Mouse (Mus musculus) CD4-positive, CD25-positive, alpha-beta regulatory T cell, adult 4 months (primary cell): ENCODE results near the gene Zbtb1. TPM values are rescaled to one million over a fixed set of nuclear protein-coding genes. Genes with fewer than 3 reads are reported as not detected.
"Not testable (repeated sequence)": the region's sequence is repeated elsewhere in the genome, so short reads cannot be mapped to it uniquely, and the experiment has no call there.

Experiments used
- ATAC-seq: one replicate; pipeline ENCODE4 v1.8.0; 2017
- polyA plus RNA-seq, 2 experiments: library from polyadenylated mRNA; unstranded; fragments of 100-300 nt; shearing (Covaris generic); gene quantifications; one replicate each; pipeline ENCODE4 v1.2.1; 2017

Gene Zbtb1
- polyA plus RNA-seq, 2 experiments from 2014 or later = 21.2 to 22.4 TPM

DNA sequence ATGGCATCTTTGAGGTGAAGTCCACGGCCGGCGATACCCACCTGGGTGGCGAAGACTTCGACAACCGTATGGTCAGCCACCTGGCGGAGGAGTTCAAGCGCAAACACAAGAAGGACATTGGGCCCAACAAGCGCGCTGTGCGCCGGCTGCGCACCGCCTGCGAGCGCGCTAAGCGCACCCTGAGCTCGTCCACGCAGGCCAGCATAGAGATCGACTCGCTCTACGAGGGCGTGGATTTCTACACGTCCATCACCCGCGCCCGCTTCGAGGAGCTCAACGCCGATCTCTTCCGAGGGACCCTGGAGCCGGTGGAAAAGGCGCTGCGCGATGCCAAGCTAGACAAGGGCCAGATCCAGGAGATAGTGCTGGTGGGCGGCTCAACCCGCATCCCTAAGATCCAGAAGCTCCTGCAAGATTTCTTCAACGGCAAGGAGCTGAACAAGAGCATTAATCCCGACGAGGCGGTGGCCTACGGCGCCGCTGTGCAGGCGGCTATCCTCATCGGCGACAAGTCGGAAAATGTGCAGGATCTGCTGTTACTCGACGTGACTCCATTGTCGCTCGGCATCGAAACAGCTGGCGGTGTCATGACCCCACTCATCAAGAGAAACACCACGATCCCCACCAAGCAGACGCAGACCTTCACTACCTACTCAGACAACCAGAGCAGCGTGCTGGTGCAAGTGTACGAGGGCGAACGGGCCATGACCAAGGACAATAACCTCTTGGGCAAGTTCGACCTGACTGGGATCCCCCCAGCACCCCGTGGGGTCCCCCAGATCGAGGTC lies 35.3 kb downstream of the Zbtb1 start:
- ATAC-seq = no peak

- ATAC-seq = no peak
Measured at GRCm38 (mm10) chr12:76405971-76406370, 35.9 kb downstream of the Zbtb1 start.

- no peak for ATAC-seq
Measured at GRCm38 (mm10) chr12:76407184-76407583, 37.1 kb downstream of the Zbtb1 start.

GRCm38 (mm10) chr12:76409166-76409565 lies 39.1 kb downstream of the Zbtb1 start:
- ATAC-seq = no peak

GRCm38 (mm10) chr12:76415383-76416010 lies 45.4 kb downstream of the Zbtb1 start:
- no peak for ATAC-seq

DNA sequence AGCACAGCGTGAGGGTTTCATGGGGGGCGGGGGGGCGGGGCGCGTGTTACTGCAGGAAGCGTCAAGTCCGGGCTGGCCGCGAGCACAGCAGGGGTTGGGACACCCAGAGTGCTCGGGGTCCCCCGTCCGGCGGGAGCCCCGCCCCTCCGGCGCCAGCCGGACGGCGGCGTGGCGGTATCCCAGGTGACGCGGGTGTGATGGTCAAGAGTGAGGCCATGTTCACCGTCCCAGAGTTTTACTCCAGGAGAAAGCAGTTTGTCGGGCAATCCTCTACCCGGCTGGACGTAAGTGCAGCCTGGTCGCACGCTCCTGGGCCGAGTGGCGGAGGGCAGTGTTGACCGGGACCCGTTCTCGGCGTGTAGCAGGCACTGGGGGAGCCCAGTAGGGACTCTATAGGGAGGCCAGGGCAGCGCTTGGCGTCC lies 47.4 kb downstream of the Zbtb1 start, which contains the start of gene Ppp1r36:
Ppp1r36 (plus strand) TSS at position 106 of the 422 bp plus-strand sequence.
- no peak for ATAC-seq

DNA sequence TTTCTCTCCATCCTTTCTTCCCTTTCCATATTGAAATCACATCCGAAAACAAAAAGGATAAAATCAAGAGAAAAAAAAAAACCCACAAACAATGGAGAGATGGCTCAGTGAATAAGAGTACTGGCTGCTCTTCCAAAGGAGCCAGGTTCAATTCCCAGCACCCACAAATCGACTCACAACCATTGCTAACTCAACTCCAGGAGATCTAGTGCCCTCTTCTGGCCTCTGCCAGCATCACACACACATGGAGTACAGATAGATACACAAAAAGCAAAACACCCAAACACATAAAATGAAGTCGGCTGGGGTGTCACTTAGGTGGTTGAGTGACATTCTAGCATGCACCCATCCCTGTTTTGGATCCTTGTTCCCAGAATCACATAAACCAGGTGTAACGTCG lies 48.3 kb downstream of the Zbtb1 start:
- ATAC-seq = no peak

DNA sequence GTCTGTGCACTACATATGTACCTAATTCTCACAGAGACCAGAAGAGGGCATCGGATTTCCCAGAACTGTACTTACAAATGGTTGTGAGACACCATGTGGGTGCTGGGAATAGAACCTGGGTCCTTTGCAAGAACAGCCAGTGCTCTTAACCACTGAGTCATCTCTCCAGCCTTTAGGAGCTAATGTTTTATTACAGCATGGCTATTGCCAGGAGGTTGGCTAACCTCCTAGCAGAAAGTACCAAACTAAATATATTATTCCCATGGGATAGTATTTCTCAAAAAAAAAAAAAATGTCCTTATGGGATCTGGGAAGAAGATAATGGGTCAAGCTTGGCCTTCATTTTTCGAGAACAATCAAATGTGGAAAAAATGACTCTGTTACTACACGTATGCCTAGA lies 55.2 kb downstream of the Zbtb1 start:
- ATAC-seq = no peak

DNA sequence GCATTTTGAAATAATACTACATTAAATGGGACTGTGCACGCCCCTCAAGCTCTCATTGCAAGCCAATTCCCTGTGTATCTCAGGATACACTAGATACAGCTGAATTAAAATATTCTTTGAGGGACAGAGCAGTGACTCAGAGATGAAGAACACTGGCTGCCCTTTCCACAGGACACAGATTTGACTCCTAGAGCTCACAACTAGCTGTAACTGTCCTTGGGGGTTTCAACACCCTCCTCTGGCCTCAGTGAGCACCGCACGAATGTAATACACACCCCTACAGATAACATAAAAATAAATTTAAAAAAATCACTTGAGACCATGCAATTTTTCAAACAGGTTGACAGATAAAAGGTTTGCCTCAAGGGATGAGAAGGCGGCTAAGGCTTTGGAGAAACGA lies 57.5 kb downstream of the Zbtb1 start:
- ATAC-seq = no peak

DNA sequence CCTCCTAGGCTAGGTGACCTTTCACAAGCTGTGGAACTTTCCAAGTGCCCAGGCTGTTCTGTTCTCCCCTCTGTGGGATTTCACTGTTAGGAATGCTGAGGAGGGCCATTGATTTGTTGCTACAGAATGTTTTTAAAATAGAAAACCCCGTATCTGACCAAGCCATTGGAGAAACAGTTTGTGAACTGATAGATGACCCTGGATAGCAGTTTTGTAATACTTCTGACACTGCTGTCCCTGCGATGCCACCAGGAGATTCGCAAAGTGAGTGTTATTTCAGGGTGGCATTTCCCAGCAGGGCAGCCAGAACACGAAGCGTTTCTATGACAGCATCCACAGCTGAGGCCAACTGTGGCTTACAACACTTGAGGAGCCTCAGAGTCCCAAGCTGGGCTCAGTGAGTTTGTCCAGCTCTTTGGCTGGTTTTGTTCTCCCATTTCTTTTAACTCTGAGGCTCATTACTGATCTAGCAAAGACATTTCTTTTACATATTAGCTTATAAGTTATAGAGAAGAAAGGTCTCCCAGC lies 60.9 kb downstream of the Zbtb1 start:
- ATAC-seq = no peak

DNA sequence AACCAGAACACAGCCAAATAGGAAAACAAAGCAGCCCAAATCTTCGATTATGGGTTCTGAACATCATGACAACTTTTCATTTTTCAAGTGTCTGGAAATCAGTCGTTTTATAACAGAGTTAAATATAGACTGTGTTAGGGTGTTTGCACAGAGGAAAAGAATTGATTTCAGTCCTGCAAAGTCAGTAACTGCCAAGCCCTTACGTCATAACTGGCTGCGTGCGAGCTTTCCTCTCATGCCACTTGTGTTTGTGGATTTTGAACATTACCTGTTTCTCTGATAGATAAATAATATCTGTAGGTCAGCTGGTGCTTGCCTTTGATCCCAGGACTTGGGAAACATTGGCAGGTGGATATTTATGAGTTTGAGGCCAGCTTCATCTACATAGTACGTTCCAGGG lies 61.4 kb downstream of the Zbtb1 start:
- no peak for ATAC-seq

- no peak for ATAC-seq
Measured at GRCm38 (mm10) chr12:76434111-76434510, 64.0 kb downstream of the Zbtb1 start.

- ATAC-seq = no peak
Measured at GRCm38 (mm10) chr12:76435084-76435483, 65.0 kb downstream of the Zbtb1 start.

- ATAC-seq = no peak
Measured at GRCm38 (mm10) chr12:76435549-76435948, 65.5 kb downstream of the Zbtb1 start.

DNA sequence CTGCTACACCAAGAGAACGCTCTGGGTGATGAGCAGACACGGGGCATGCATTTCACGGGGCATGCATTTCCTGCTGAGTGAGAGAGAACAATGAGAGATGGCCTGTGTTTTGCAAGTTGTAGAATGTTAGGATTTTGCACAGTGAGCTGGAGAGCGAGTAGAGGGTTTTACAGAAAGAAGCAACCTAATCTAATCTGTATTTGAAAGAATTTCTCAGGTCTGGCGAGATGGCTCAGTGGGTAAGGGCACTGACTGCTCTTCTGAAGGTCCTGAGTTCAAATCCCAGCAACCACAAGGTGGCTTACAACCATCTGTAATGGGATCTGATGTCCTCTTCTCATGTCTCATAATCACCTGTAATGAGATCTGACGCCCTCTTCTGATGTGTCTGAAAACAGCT lies 73.4 kb downstream of the Zbtb1 start:
- not testable (repeated sequence) for ATAC-seq

- no peak for ATAC-seq
Measured at GRCm38 (mm10) chr12:76444359-76444772, 74.3 kb downstream of the Zbtb1 start.

- no peak for ATAC-seq
Measured at GRCm38 (mm10) chr12:76444862-76445261, 74.8 kb downstream of the Zbtb1 start.

- no peak for ATAC-seq
Measured at GRCm38 (mm10) chr12:76446201-76446600, 76.1 kb downstream of the Zbtb1 start.

Other genes starting within 250 kb of the Zbtb1 start
- gene Esr2, start 193.0 kb upstream of the Zbtb1 start, polyA plus RNA-seq = not detected
- gene Tex21, start 123.5 kb upstream of the Zbtb1 start, polyA plus RNA-seq = not detected
- 10 to 100 TPM; 28.2 to 43.5 TPM for gene Mthfd1, start 115.0 kb upstream of the Zbtb1 start, polyA plus RNA-seq
- 1 to 10 TPM; 3.3 to 3.8 TPM for gene Akap5, start 45.4 kb upstream of the Zbtb1 start, polyA plus RNA-seq
- 10 to 100 TPM; 12.7 to 13.8 TPM for gene Zbtb25, start 664 bp upstream of the Zbtb1 start, polyA plus RNA-seq
- 1 to 10 TPM; 3.8 to 6.2 TPM for gene Hspa2, start 33.9 kb downstream of the Zbtb1 start, polyA plus RNA-seq
- not detected for gene Ppp1r36, start 47.3 kb downstream of the Zbtb1 start, polyA plus RNA-seq
- gene Plekhg3, start 160.6 kb downstream of the Zbtb1 start, polyA plus RNA-seq = 1 to 10 TPM in 1 of 2 experiments, under 1 TPM in 1; 0.91 to 2.2 TPM